Mouse (Mus musculus) brain, embryonic 14.5 days (tissue): ENCODE results near the gene Kat6b.

Source experiments
- CTCF ChIP-seq: fragments of 200-500 bp; IDR thresholded peaks from 2 replicates; pipeline ENCODE4 v1.5.1; 2012; ENCODE audit warnings: inconsistent platforms, mild to moderate bottlenecking, moderate library complexity, borderline replicate concordance; ENCODE audit not compliant: insufficient read depth, insufficient read length; ENCODE audit errors: extremely low read depth
- POLR2A ChIP-seq: fragments of 200-500 bp; IDR thresholded peaks from 2 replicates; pipeline ENCODE4 v1.6.1; 2012; ENCODE audit warnings: mild to moderate bottlenecking, inconsistent platforms, borderline replicate concordance; ENCODE audit not compliant: poor library complexity, insufficient read depth, insufficient read length, severe bottlenecking; ENCODE audit errors: extremely low read depth

DNA sequence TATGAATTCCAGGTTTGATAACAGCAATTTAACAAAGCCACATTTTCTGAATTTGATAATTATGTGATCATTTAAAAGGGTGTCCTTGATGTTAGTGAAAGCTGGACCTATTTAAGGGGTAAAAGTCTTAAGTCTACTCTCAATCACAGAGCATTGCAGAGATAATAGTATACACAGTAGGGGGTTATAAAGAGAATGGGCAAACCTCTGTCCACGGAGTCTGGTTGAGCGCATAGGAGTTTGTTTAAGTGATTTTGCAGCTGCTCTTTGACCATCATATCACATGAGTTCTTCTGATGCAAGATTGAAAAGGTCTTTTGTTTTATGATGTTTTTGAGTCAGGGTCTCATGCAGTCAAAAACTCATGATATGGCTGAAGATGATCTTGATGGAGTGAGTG lies 3.0 kb downstream of the Kat6b start:
- no peak for TF ChIP-seq CTCF
- TF ChIP-seq POLR2A = no peak
